Mouse (Mus musculus) left cerebral cortex, adult 2 months (tissue): Measurements from ENCODE around the gene Nkapl. TPM values are rescaled to one million over a fixed set of nuclear protein-coding genes. Genes with fewer than 3 reads are reported as not detected.
"Not testable (repeated sequence)": the region's sequence is repeated elsewhere in the genome, so short reads cannot be mapped to it uniquely, and the experiment has no call there.

Experiments
- DNase-seq, 2 experiments: peaks; one replicate each; pipeline ENCODE4 v3.0.0; 2021 to 2022; ENCODE audit warnings: low spot score in 2 of 2, mixed read lengths in 1 of 2; ENCODE audit errors: extremely low spot score in 1 of 2
- H3K27ac ChIP-seq: fragments of 200-600 bp; 2 replicates; pipeline ENCODE4 v1.8.1; 2022
- H3K4me3 ChIP-seq: fragments of 200-600 bp; 2 replicates; pipeline ENCODE4 v1.8.1; 2022
- CTCF ChIP-seq: fragments of 200-600 bp; IDR thresholded peaks from 2 replicates; pipeline ENCODE4 v1.8.1; 2022; ENCODE audit warnings: antibody characterized with exemption, mild to moderate bottlenecking, moderate library complexity
- intact Hi-C: fragments of 180-260 bp; cut with DNase I; formaldehyde crosslinking; loops from one replicate; pipeline ENCODE4 v1.15.1; 2025
- long read RNA-seq, 2 experiments: library from polyadenylated mRNA; stranded (forward); transcript quantifications; one replicate each; pipeline ENCODE4 v2.0.0; 2021; ENCODE audit warnings: borderline mapping rate in 2 of 2
- total RNA-seq, 2 experiments: library from RNA; stranded (reverse); gene quantifications; 2 replicates each; pipeline ENCODE4 v1.2.3; 2021

The Nkapl gene
- under 1 TPM; 0.40 to 0.77 TPM for total RNA-seq
- long read RNA-seq, experiment 1 = 0 reads
- long read RNA-seq, experiment 2 = 0 reads

DNA sequence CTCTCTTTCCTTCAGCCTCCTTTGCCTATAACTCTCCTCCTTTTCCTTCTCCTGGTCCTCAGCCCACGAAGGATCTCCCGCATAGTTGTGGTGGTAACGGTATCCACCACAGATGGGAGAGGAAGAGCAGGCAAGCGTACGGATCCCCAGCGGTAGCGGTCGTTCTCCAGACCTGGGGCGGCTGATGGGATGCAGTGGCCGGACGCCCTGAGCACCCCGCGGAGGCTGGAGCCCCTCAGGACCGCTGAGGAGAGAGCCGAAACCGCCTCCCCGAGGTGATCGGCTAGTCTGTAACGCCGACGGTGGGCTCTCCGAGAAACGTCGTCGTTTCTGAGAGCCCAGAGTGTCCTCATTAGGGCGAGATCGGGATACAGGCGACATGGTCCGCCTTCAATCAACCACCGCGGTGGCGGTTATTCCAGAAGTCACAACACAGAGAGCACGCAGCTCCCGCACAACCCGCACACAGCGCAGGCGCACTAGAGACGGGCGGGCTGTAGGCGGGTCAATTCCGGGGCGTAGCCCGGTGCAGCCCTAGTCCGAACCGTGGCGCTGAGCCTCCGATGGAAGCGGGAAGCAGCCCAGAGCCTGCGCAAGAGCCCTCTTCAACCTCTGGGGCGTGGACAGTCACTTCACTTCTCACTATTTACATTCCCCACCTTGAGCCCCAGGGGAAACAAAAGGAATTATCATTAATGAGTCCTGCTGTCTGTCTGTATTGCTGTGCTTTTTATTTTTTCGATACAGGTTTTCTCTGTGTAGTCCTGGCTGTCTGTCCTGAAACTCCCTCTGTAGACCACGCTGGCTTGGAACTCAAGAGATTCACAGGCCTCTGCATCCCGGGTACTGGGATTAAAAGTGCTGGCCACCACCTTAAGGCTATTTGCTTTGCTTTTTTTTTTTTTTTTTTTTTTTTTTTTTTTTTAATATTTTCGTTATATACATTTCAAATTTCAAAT lies at the start of gene Nkapl:
Nkapl (minus strand) TSS at position 449 of the 959 bp plus-strand sequence.
- peak; percentile 76 to 78 for DNase-seq
- peak within 1 kb of the TSS; percentile 66; the same call in 1 of the 2 replicates for H3K27ac ChIP-seq
- intact Hi-C loops = loop anchor here (5.0 kb wide), 1 partner anchor 106 kb away; the partner anchor contains the start of gene Zscan12
- peak within 1 kb of the TSS; percentile 62 for H3K4me3 ChIP-seq
- TF ChIP-seq CTCF = no peak

DNA sequence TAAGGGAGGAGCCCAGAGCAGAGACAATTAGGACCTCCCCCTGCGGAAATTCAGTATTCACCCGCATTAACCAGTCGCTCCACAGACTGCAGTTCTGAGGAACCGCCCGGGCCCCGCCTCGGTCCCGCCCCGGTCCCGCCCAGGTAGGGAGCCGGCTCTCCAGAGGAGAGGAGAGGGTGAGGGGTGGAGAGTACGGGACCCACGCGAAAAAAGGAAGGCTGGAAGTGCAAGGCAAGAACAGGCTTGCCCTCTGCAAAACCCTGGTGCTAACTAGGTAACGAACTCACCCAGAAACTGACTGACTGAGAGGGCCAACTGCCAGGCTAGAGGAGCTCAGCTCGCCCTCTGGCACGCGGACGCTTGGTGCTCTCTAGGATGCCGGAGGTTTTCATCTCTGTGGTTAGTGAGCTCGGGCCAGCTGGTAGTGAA lies 37.9 kb upstream of the Nkapl start:
- Histone ChIP-seq H3K27ac (peak overlapping the region; percentile 71), H3K4me3 (peak overlapping the region; percentile 57)
- TF ChIP-seq CTCF = no peak
- peak; percentile 70 to 77 for DNase-seq
- intact Hi-C loops = loop anchor here (1.0 to 2.0 kb wide), 3 partner anchors 27 to 104 kb away; partner anchors contain the start of genes Gm10065, Zkscan3, Zkscan4 and Zscan26

DNA sequence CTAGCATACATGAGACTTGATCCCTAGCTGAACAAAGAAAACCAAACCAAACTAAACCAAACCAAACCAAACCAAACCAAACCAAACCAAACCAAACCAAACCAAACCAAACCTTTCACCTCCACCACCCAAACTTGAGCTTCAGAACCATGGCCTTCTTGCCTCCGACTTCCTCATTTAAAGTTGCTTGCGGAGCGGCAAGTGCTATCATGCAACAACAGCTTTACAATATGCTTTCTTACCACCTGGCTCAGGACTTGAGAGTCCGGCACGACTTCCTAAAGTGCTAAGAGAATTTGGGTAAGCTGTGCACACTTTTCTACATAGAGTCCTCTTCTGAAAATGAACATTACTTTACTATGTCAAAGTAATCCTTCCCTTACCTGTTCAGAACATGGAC lies 34.0 kb upstream of the Nkapl start:
- H3K4me3 ChIP-seq = no peak overlapping the region
- intact Hi-C loops = no loop called here
- TF ChIP-seq CTCF = no peak
- no peak overlapping the region for H3K27ac ChIP-seq
- no peak for DNase-seq

DNA sequence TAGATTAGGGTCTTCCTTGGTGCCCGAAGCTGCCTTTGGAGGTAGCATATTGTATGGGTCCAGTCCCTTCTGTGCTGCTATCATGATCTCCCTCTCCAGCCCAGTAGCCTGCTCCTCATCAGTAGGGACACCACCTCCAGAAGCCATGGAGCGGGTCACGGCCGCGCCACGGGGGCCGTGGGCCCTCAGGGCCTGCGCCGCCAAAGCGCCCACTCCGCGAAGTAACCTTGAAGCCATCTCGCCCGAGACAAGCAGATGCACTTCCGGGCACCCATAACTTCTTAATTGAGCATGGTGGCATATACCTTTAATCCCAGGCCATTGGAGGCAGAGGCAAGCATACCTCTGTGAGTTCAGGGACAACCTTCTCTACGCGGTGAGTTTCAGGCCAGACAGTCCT lies 32.9 kb upstream of the Nkapl start, which contains the start of gene Gm11273:
Gm11273 (minus strand) TSS at position 237 of the 400 bp plus-strand sequence.
- H3K4me3 ChIP-seq, H3K27ac ChIP-seq, DNase-seq, intact Hi-C loops: not testable (repeated sequence)

DNA sequence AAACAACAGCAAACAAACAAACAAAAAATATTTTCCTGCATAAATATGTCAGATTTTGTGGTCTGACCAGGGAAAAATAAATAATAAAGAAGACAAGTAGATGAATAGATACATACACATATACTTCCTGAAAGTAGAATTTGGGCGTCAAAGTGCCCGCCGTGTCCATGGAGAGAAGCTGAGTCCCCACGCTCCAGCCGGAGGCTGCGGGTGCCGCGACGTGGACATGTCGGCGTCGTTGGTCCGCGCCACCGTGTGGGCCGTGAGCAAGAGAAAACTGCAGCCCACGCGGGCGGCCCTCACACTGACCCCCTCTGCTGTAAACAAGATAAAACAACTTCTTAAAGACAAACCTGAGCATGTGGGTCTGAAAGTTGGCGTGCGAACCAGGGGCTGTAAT lies 26.8 kb upstream of the Nkapl start, which contains the start of gene AK157302:
AK157302 (plus strand) TSS at position 144 of the 400 bp plus-strand sequence.
- no peak within 1 kb of the TSS for H3K4me3 ChIP-seq
- DNase-seq = no peak
- H3K27ac ChIP-seq = no peak within 1 kb of the TSS
- TF ChIP-seq CTCF = no peak
- intact Hi-C loops = no loop called here

DNA sequence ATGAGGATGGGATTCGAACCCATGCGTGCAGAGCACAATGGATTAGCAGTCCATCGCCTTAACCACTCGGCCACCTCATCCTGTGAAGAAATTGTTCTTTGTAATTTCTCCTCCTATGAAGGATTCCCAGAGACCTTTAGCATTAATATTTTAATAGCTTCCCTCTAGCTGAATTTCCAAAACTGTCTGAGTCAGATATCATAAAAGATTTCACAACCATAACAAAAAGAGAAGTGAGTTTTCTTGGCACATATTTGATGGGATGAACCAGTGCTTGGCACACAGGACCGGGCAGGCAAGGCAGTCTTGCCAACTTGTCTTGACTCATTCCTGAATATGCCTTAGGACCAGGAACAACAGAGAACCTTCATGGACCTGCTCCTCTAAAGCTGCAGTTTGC lies 24.5 kb upstream of the Nkapl start:
- TF ChIP-seq CTCF = no peak
- Histone ChIP-seq H3K27ac (no peak overlapping the region), H3K4me3 (no peak overlapping the region)
- intact Hi-C loops = no loop called here
- DNase-seq = no peak

DNA sequence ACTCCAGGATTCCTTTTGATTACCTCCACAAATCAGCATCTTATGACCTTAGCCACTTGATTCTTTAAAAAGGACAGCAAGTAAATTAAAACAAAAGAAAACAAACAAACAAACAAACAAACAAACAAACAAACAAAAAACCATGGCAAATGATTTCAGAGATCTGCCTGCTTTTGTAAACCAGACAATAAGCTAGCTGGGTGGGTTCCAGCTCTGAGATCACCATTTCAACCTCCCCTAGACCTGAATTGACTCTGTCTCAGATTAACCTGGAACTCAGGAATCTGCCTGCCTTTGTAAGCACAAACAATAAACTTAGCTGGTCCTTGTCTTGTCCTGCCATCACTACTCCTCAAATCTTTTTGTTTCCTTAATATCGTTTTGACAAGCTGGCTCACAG lies 18.6 kb upstream of the Nkapl start:
- Histone ChIP-seq H3K4me3 (no peak overlapping the region), H3K27ac (no peak overlapping the region)
- TF ChIP-seq CTCF = no peak
- DNase-seq = no peak
- intact Hi-C loops = no loop called here

DNA sequence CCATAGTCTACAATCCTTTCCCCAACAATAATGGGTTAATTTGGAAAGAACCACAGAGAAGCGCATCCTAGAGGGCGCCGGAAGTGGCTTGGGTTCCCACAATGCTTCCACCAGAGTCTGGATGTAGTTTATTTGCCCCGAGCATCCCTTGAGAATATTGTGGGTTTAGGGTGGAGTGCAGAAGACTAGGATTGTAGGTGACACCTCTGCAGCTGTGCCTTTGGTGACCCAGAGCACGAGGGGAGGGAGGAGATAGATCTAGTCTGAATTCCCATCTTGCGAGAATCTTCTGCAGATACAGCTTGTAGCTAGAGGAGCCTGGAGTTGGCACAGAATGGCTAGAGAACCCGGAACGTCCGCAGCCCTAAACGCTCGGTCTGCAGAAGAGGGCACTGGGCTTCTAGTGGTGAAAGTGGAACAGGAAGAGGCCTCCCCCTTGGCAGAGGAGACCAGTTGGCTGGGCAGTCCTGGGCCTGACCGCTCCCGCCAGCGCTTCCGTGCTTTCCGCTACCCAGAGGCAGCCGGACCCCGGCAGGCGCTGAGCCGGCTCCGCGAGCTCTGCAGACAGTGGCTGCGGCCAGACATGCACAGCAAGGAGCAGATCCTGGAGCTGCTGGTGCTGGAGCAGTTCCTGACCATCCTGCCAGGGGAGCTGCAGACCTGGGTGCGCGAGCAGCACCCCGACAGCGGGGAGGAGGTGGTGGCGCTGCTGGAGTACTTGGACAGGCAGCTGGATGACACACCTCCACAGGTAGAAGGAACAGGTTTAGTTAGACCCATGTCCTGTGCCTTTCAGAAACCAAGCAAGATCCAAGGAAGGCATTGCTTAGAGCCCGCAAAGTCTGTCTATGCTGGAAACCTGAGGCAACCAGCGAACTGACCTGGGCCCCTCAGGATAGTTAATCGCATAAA lies 10.7 kb upstream of the Nkapl start, which contains the start of the genes Zkscan4 and Gm10065:
Zkscan4 (plus strand) TSS at position 149 of the 912 bp plus-strand sequence.
Gm10065 (minus strand) TSS at position 683 of the 912 bp plus-strand sequence.
- TF ChIP-seq CTCF = peak; percentile 7
- intact Hi-C loops = loop anchor here (1.0 to 5.0 kb wide), 3 partner anchors 26 to 53 kb away; partner anchors contain the start of genes Zkscan8 and Zscan26
- DNase-seq = peak; percentile 69
- H3K4me3 ChIP-seq = peak within 1 kb of the TSS; percentile 66
- peak within 1 kb of the TSS; percentile 87 for H3K27ac ChIP-seq

DNA sequence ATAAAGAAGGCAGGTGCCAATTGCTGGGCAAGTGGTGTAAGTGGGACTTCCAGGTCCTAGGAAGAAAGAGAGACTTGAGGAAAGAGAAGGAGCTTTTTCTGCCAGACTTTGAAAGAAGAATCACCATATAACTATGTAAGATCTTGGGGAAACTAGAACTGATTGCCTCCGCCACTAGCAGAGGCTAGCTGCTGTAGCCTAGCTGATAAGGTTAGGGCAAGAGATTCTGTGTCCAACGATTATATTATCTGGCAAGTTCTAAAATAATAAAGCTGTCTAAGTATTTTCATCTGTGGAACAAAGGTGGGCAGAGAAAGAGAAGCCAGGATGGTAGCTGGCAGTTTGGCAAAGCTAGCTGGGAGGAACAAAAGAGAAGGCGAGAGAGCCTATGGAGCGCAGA lies 4.1 kb upstream of the Nkapl start:
- intact Hi-C loops = no loop called here
- no peak for DNase-seq
- Histone ChIP-seq H3K27ac (no peak overlapping the region), H3K4me3 (no peak overlapping the region)
- no peak for TF ChIP-seq CTCF

DNA sequence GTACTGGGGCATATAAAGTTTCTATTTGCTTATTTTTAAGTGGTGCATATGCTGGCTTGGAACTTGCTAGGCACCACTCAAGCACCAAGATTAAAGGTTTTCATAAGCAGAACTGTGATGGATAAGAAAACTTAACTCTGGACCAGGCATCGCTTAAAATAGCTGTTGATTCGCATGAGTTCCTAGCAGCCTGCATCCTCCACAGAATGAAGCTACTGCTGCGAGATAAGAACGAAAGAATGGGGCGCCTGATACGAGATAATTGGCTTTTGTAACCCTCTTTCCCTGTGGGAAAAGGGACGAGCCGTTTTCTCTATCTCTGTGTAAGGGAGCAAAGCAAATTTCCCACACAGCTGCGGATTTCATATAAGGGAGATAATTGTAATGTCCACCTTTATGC lies 788 bp upstream of the Nkapl start:
- intact Hi-C loops = loop anchor here (5.0 kb wide), 1 partner anchor 107 kb away; the partner anchor contains the start of gene Zscan12
- Histone ChIP-seq H3K27ac (no peak overlapping the region), H3K4me3 (no peak overlapping the region)
- no peak for DNase-seq
- TF ChIP-seq CTCF = no peak

DNA sequence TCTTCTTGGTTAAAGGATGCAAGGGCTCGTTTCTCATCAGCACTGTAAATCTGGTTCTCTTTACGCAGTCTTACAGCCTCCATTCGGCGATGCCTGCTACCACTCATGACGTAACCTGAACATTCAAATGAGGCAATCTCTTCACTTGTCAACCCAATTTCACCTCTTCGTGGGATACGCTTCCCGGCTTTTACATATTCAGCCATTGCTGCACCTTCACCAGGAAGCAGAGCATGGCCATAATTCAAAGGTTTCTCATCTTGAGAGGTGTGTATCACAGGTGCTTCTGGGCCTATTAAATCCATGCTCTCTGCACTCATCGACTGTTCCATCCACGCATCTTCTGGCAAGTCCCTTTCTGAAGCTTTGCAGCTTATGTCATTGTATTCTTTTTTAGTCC lies 973 bp downstream of the Nkapl start:
- Histone ChIP-seq H3K4me3 (no peak overlapping the region), H3K27ac (no peak overlapping the region)
- no peak for TF ChIP-seq CTCF
- intact Hi-C loops = loop anchor here (5.0 kb wide), 1 partner anchor 105 kb away; the partner anchor contains the start of gene Zscan12
- no peak for DNase-seq

DNA sequence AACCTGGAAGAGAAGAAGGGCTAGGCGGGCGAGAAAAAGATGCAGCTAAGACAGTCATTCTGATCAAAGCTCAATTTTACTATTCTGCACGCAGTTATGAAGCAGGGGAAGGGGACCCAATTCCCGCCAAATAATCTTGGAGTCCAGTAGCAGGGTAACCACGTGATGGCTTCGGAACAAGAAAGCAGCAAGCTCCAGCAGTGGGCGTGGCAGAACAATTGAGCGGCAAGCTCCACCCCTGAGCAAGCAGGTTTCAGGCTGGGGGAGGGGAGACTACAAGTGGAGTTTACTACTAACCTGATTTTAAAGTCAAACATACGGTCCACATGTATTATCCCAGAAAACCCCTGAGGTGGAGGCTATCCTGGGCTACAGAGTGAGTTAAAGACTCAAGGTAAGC lies 5.8 kb downstream of the Nkapl start:
- H3K27ac ChIP-seq, intact Hi-C loops, DNase-seq, H3K4me3 ChIP-seq: not testable (repeated sequence)
